Mouse (Mus musculus) liver, adult 2 months (tissue): ENCODE results near the gene Deup1.

Experiments used
- CTCF ChIP-seq: fragments of 200-500 bp; IDR thresholded peaks from 2 replicates; pipeline ENCODE4 v1.5.1; 2011; ENCODE audit warnings: low read depth, low read length, control low read depth
- POLR2A ChIP-seq: fragments of 200-500 bp; IDR thresholded peaks from 2 replicates; pipeline ENCODE4 v1.6.1; 2011; ENCODE audit warnings: low read length, control low read depth; ENCODE audit not compliant: insufficient read depth; ENCODE audit errors: extremely low read depth

DNA sequence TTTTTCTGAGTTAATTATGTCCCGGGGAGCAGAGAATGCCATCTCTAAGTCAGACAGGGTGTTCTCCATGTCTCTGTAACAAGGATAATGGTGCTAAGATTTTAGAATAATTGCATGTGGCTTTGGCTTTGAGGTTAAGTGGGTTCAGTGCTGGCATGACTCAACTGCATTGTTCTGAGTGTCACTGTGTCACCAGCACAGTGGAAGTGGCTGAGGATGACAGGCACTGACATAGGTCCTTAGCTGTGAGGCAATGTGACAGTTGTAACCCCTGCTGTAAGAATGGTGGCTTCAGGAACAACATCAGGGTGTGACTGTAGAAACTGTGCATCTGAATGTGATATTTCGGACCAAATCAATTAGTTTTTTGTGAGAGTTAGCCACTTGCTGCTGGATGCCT is 111.7 kb downstream of the Deup1 start:
- no peak for TF ChIP-seq CTCF
- no peak for TF ChIP-seq POLR2A
